Mouse (Mus musculus) bone marrow, adult 2 months (tissue): ENCODE data around the gene Rbm17. TPM values are rescaled to one million over a fixed set of nuclear protein-coding genes. Genes with fewer than 3 reads are reported as not detected.

Source experiments
- H3K27ac ChIP-seq: fragments of 200-500 bp; 2 replicates; pipeline ENCODE4 v1.5.1; 2012; ENCODE audit warnings: low read depth, mild to moderate bottlenecking, control low read depth, inconsistent platforms, low read length; ENCODE audit not compliant: control insufficient read depth, poor library complexity, insufficient read depth
- H3K4me1 ChIP-seq: fragments of 200-500 bp; 2 replicates; pipeline ENCODE4 v1.6.1; 2011; ENCODE audit warnings: low read length; ENCODE audit not compliant: control insufficient read depth, insufficient read depth
- H3K4me3 ChIP-seq: fragments of 200-500 bp; replicated peaks from 2 replicates; pipeline ENCODE3; 2011; ENCODE audit warnings: mild to moderate bottlenecking, low read depth, low read length, control low read depth; ENCODE audit not compliant: control insufficient read depth
- CTCF ChIP-seq: fragments of 200-500 bp; IDR thresholded peaks from 2 replicates; pipeline ENCODE4 v1.5.1; 2011; ENCODE audit warnings: low read length, control low read depth; ENCODE audit not compliant: control insufficient read depth, insufficient read depth
- POLR2A ChIP-seq: fragments of 200-500 bp; IDR thresholded peaks from 2 replicates; pipeline ENCODE4 v1.6.1; 2011; ENCODE audit warnings: low read depth, mild to moderate bottlenecking, control low read depth, low read length, borderline replicate concordance; ENCODE audit not compliant: control insufficient read depth
- WGBS: fragments of 180-500 bp; shearing (Covaris S2); methylation state at CpG from one replicate; pipeline ENCODE4 v1.1.7; 2018; 5-methylcytosine and 5-hydroxymethylcytosine counted together
- polyA plus RNA-seq: library from polyadenylated mRNA; stranded (reverse); fragments of >200 nt; gene quantifications from 2 replicates; pipeline ENCODE4 v1.2.4, GENCODE M21; 2011; ENCODE audit warnings: low replicate concordance; ENCODE audit not compliant: missing spikeins, insufficient read depth, insufficient read length

The Rbm17 gene
- polyA plus RNA-seq, 1 experiment = 240 TPM

GRCm38 (mm10) chr2:11557244-11557643 lies 46.7 kb downstream of the Rbm17 start:
- Histone ChIP-seq H3K4me3 (no peak overlapping the region), H3K27ac (no peak overlapping the region), H3K4me1 (no peaks in the 10 kb centered on the region; the same call in 1 of the 2 replicates)
- WGBS = 71% methylated on average over 3 of the region's 3 CpGs
- TF ChIP-seq POLR2A = no peak
- no peak for TF ChIP-seq CTCF

- 90% methylated on average over 6 of the region's 6 CpGs for WGBS
- Histone ChIP-seq H3K4me3 (no peak overlapping the region), H3K27ac (no peak overlapping the region), H3K4me1 (no peaks in the 10 kb centered on the region; the same call in 1 of the 2 replicates)
- TF ChIP-seq POLR2A (no peak), CTCF (no peak)
Observed at GRCm38 (mm10) chr2:11555316-11555715, 48.6 kb downstream of the Rbm17 start.

- Histone ChIP-seq H3K4me1 (peaks cover 2% of the 10 kb centered on the region), H3K4me3 (peak within 1 kb of the TSS; percentile 93), H3K27ac (peak within 1 kb of the TSS; percentile 96)
- WGBS = 2% methylated on average over 67 of the region's 67 CpGs
- TF ChIP-seq CTCF = no peak
- TF ChIP-seq POLR2A = peak; percentile 86
Observed at GRCm38 (mm10) chr2:11553471-11554400, 50.2 kb downstream of the Rbm17 start, which contains the start of gene Pfkfb3. Gene Pfkfb3 (minus strand): TSS chr2:11554077.

- peak overlapping the region; percentile 96 for H3K27ac ChIP-seq
- TF ChIP-seq POLR2A = no peak
- TF ChIP-seq CTCF = no peak
- WGBS = under 1% methylated on average over 15 of the region's 15 CpGs
- H3K4me1 ChIP-seq = peaks cover 3% of the 10 kb centered on the region
- H3K4me3 ChIP-seq = peak overlapping the region; percentile 93
Observed at GRCm38 (mm10) chr2:11552966-11553451, 50.9 kb downstream of the Rbm17 start.

GRCm38 (mm10) chr2:11552297-11552821 lies 51.6 kb downstream of the Rbm17 start:
- Histone ChIP-seq H3K27ac (peak overlapping the region; percentile 96), H3K4me3 (peak overlapping the region; percentile 93), H3K4me1 (peaks cover 3% of the 10 kb centered on the region)
- TF ChIP-seq CTCF = no peak
- no peak for TF ChIP-seq POLR2A
- WGBS = 5% methylated on average over 9 of the region's 9 CpGs

GRCm38 (mm10) chr2:11551726-11552125 lies 52.2 kb downstream of the Rbm17 start:
- WGBS = 35% methylated on average over 1 of the region's 1 CpGs

GRCm38 (mm10) chr2:11548508-11548907 lies 55.4 kb downstream of the Rbm17 start:
- no peak for TF ChIP-seq CTCF
- no peak for TF ChIP-seq POLR2A
- WGBS = 6% methylated on average over 10 of the region's 10 CpGs
- Histone ChIP-seq H3K4me1 (peaks cover 16% of the 10 kb centered on the region), H3K27ac (peak overlapping the region; percentile 85), H3K4me3 (peak overlapping the region; percentile 48)

More at GRCm38 (mm10) chr2:11551726-11552125, 52.2 kb downstream of the Rbm17 start:
- no peak overlapping the region for H3K27ac ChIP-seq
- peaks cover 4% of the 10 kb centered on the region for H3K4me1 ChIP-seq
- no peak overlapping the region for H3K4me3 ChIP-seq
- no peak for TF ChIP-seq CTCF

- 24% methylated on average over 2 of the region's 2 CpGs for WGBS
- Histone ChIP-seq H3K4me3 (no peak overlapping the region), H3K27ac (peak overlapping the region; percentile 85; the same call in 1 of the 2 replicates), H3K4me1 (peaks cover 17% of the 10 kb centered on the region)
- TF ChIP-seq CTCF (peak; percentile 55), POLR2A (no peak)
Observed at GRCm38 (mm10) chr2:11547609-11548008, 56.3 kb downstream of the Rbm17 start.
